Comparison of ENCODE assay signal across 9 mouse cellular contexts in the genomic region with DNA sequence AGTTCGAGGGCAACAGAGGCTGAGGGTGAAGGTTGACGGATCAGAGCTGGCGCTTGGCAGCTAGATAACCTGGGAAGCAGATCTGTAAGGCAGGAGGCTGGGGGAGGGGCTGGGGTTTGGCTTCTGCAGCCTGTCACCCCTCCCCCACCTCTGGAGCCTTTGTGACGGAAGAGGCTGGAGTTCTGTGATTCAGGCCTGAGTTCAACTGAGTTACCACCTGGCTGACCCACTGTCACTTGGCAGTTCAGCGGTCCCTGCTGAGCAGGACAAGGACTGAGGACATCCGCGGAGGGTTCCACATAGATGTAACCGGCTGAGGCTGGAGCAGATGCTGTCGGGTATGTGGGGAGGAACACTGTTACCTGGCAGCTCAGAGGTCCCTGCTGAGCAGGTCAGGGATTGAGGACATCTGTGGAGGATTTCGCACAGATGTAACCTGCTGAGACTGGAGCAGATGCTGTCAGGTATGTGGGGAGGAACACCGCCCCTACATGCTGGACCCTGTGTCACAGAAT.
DNase-seq lines count a peak whose midpoint lies in the region; ATAC-seq and TF ChIP-seq lines count a peak whose summit lies in the region.
"Had no signal": no experiment of that assay in that cellular context is flagged by ENCODE, and none has a peak within 500 bp of the region (broad histone marks: within the 10 kb centered on the region; RNA-seq: fewer than 3 reads in every experiment).

No protein-coding gene starts in this region.

- no peak for ATAC-seq in lung, postnatal 0 days
- ATAC-seq in hindbrain, embryonic 11.5 days (ENCODE audit: low FRiP score): peak; percentile 30

- H3K4me3 ChIP-seq in lung, postnatal 0 days (ENCODE audit: low read depth, low read length): no peak overlapping the region
- H3K4me3 ChIP-seq in hindbrain, embryonic 11.5 days (ENCODE audit: low read depth, low read length): no peak overlapping the region

- 25% methylated on average over 11 of the region's 11 CpGs for WGBS in lung, postnatal 0 days
- 16% methylated on average over 11 of the region's 11 CpGs for WGBS in hindbrain, embryonic 11.5 days

- peak; percentile 12 for DNase-seq in lung, postnatal 14 days
- DNase-seq in lung, postnatal 0 days (ENCODE audit: low spot score): no peak
- DNase-seq in cerebellum, postnatal 10 days: peak; percentile 98 to 99
- peak; percentile 53 for DNase-seq in hindbrain, embryonic 11.5 days (ENCODE audit: low spot score)
- DNase-seq in retina, postnatal 7 days (ENCODE audit: low read depth, low spot score): peak; percentile 9
- DNase-seq in gastrocnemius, adult 18-20 months (ENCODE audit: low spot score): no peak
- DNase-seq in adrenal gland, adult 18-20 months (ENCODE audit: low spot score in 2 of 2): no peak
- DNase-seq in frontal cortex, postnatal 14 days (ENCODE audit: low spot score in 2 of 2): no peak
- DNase-seq: gastrocnemius, postnatal 14 days had no signal

- H3K4me2 ChIP-seq in lung, postnatal 0 days (replicated peaks; ENCODE audit: low read depth, low read length): no peak overlapping the region
- H3K4me2 ChIP-seq in hindbrain, embryonic 11.5 days (replicated peaks; ENCODE audit: low read depth, low read length): no peak overlapping the region; the same call in 1 of the 2 replicates

- no peaks in the 10 kb centered on the region for H3K27me3 ChIP-seq in lung, postnatal 0 days (replicated peaks; ENCODE audit: insufficient read depth, low read length)
- no peaks in the 10 kb centered on the region for H3K27me3 ChIP-seq in hindbrain, embryonic 11.5 days (ENCODE audit: control insufficient read depth, insufficient read depth, low read length)

- H3K9ac ChIP-seq in lung, postnatal 0 days (replicated peaks; ENCODE audit: low read depth): no peak overlapping the region
- H3K9ac ChIP-seq in hindbrain, embryonic 11.5 days (ENCODE audit: low read depth, low read length): no peak overlapping the region

- no peak for TF ChIP-seq CTCF in lung, postnatal 0 days (IDR thresholded peaks at IDR 0.05)

- no peaks in the 10 kb centered on the region for H3K4me1 ChIP-seq in lung, postnatal 0 days (ENCODE audit: insufficient read depth, low read depth, low read length)
- H3K4me1 ChIP-seq in hindbrain, embryonic 11.5 days (replicated peaks; ENCODE audit: control insufficient read depth, insufficient read depth, low read length): no peaks in the 10 kb centered on the region

- no peak for TF ChIP-seq EP300 in lung, postnatal 0 days (IDR thresholded peaks at IDR 0.05)

- H3K27ac ChIP-seq in lung, postnatal 0 days (ENCODE audit: low read length): no peak overlapping the region
- H3K27ac ChIP-seq in hindbrain, embryonic 11.5 days (ENCODE audit: low read depth, low read length): no peak overlapping the region

- H3K9me3 ChIP-seq in lung, postnatal 0 days (ENCODE audit: low read length): no peaks in the 10 kb centered on the region
- no peaks in the 10 kb centered on the region for H3K9me3 ChIP-seq in hindbrain, embryonic 11.5 days (ENCODE audit: control insufficient read depth, low read length)

- H3K36me3 ChIP-seq in lung, postnatal 0 days (ENCODE audit: insufficient read depth, low read length): no peaks in the 10 kb centered on the region
- no peaks in the 10 kb centered on the region for H3K36me3 ChIP-seq in hindbrain, embryonic 11.5 days (ENCODE audit: control insufficient read depth, insufficient read depth, low read length)

Comparison
In these comparisons a context has a peak if more than half of its experiments do, and no peak if none do; other contexts are left out.
1. DNase-seq: peak in lung, postnatal 14 days (single experiment), cerebellum, postnatal 10 days (2 of 2), hindbrain, embryonic 11.5 days (single experiment) and retina, postnatal 7 days (single experiment); none in lung, postnatal 0 days (single experiment), gastrocnemius, adult 18-20 months (single experiment), adrenal gland, adult 18-20 months (0 of 2) and frontal cortex, postnatal 14 days (0 of 2).